Mouse (Mus musculus): Measurements from ENCODE around the gene Rasal2.
A peak's percentile ranks its signal among the peaks of the same experiment; 100 is the strongest.

Gene Rasal2

GRCm38 (mm10) chr1:157439973-157440641 lies 27.7 kb upstream of the Rasal2 start:
- DNase-seq (ENCODE audit: low spot score): no peak

- no peak for DNase-seq (ENCODE audit: low spot score)
Observed at GRCm38 (mm10) chr1:157439101-157439500, 26.7 kb upstream of the Rasal2 start.

DNA sequence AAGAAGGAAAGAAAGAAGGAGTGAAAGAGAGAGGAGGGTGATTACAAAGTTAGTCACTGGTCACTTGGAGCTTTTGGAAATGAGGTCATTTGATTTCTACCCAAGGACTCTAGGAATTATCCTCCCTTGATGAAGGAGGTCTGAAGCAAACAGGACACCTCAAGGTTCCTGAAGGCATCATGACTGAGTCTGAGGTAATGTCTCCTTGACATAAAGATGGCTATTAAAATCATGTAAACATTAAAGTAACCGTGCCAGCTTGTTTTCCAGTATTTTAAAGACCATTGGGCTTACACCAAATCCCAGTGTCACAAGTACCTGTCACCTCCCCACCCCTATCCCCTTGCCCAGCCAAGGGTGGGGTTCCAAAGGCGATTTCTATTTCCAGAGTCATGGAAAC lies 25.9 kb upstream of the Rasal2 start:
- DNase-seq (ENCODE audit: low spot score): no peak

- no peak for DNase-seq (ENCODE audit: low spot score)
Observed at GRCm38 (mm10) chr1:157435926-157436325, 23.5 kb upstream of the Rasal2 start.

GRCm38 (mm10) chr1:157434404-157434803 lies 22.0 kb upstream of the Rasal2 start:
- DNase-seq (ENCODE audit: low spot score): no peak

GRCm38 (mm10) chr1:157433316-157433715 lies 20.9 kb upstream of the Rasal2 start:
- no peak for DNase-seq (ENCODE audit: low spot score)

DNA sequence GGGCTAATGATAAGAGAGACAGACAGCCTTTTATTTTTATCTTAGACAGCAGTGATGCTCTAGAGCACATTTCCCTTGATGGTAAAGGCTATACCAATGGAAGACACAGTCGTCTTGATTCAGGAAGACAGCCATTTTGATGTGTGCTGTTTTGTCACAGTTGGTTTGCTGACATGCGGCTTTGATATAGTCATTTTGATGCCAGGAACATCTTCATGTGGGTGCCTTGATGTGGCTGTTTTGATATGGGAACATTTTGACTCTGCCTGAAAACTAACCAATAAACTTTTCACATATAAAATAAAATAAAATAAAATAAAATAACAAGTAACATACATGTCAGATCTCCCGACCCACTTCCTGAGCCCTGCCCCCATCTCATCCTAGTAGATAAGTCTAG lies 16.0 kb upstream of the Rasal2 start:
- no peak for DNase-seq (ENCODE audit: low spot score)

- DNase-seq (ENCODE audit: low spot score): no peak
Observed at GRCm38 (mm10) chr1:157427604-157428003, 15.2 kb upstream of the Rasal2 start.

- no peak for DNase-seq (ENCODE audit: low spot score)
Observed at GRCm38 (mm10) chr1:157426933-157427332, 14.5 kb upstream of the Rasal2 start.

GRCm38 (mm10) chr1:157425741-157426427 lies 13.5 kb upstream of the Rasal2 start:
- DNase-seq (ENCODE audit: low spot score): no peak

- DNase-seq (ENCODE audit: low spot score): no peak
Observed at GRCm38 (mm10) chr1:157417861-157418260, 5.5 kb upstream of the Rasal2 start.

DNA sequence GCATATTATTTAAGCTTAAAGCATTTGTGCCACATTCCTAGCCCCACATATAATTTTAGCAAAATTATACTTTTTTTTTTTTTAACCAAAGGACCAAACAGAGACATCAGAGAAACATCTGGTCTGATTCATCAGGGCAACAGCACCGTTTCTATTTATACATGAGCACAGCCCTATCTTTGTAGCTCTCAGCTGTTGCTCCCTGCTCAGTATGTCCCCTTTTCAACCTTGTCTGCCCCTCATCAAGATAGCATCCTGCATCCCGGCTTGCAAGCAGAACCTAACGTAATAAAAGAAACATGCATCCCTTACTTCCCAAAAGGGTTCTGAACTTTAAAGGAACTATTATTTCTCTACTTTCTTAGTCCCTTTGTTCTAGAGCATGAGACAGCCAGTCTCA lies 5.0 kb upstream of the Rasal2 start:
- no peak for DNase-seq (ENCODE audit: low spot score)

DNA sequence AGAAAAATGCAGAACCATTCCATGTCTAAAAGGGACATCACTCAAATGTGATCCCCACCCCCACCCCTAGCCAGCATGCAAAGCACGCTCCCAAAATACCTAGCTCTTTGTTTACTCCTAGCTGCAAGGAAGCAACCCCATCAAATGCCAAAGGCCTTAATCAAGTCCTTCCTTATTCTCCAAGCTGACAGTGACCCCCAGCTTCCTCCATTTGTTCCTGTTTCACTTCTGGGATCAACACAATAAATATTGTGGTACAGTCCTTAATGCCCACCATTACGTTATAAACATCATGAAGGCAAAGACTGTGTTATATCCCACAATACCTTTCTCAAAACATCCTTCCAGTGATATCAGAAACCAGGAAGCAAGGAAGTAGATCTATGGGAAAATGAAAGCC lies 4.2 kb upstream of the Rasal2 start:
- no peak for DNase-seq (ENCODE audit: low spot score)

DNA sequence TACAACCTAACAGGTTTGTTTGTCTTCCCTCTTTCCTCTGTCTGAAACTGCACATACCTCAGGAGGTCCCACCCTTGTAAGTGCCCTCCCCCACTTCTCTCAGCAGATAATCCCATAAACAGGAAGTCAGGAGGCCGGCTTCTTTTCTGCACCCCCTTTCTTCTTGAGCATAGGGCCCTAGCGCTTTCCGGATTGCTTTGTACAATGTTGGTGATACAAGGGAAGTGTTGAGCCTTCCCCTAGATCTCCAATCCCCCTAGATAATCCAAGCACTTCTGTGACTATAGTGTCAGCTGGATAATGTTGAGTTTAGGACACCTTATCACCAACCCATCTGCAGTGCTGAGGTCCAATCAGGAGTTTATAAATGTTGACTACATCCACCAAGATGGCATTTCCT lies 3.4 kb upstream of the Rasal2 start:
- DNase-seq (ENCODE audit: low spot score): no peak

DNA sequence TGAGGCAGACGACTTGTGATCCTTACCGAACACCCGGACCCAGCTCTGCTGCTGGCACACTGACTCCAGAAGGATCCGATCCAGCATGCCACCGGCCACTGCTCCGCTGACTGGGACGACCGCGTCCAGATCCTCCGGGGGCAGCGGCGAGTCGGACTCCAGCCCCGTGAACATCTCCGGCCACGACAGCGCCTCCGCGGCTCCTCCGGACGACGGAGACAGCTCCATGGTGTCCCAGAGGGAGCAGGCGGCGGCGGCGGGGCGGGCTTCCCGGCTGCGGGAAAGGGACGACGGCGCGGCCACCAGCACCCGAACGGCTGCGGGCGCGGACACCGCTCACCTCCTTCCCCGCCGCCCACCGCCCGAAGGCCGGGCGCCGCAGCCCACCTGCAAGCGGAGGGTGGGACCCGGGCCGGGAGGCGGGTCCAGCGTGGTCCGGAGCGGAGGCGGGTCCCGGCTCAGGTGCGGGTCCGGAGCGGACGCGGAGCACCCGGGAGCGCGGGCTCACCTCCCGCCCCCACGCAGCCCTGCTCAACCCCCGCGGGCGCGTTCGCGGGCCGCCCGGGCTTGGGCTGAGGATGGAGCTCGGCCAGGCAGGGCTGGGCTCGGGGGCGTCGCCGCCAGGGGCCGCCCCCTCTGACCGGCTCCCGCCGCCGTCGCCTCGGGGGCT lies 549 bp downstream of the Rasal2 start:
- peak; percentile 24 for DNase-seq (ENCODE audit: low spot score)

DNA sequence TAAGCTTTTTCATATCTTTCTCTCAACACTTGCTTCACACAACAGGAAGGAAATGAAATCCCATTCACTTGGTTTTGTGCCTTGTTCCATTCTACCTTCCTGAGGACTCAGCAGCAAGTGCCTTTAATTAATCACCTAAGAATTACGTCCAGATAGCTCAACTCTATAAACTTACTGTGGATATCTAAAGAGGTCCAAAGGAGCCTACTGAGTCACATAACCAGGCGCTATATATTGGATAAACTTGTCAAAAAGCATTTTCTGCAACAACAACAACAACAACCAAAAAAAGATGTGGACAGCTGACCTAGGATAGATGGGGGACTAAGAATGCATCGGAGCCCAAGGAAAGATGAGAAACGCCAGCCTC lies 1.1 kb downstream of the Rasal2 start:
- DNase-seq (ENCODE audit: low spot score): no peak

GRCm38 (mm10) chr1:157410937-157411336 lies 1.5 kb downstream of the Rasal2 start:
- no peak for DNase-seq (ENCODE audit: low spot score)

GRCm38 (mm10) chr1:157409648-157410047 lies 2.7 kb downstream of the Rasal2 start:
- DNase-seq (ENCODE audit: low spot score): no peak

DNA sequence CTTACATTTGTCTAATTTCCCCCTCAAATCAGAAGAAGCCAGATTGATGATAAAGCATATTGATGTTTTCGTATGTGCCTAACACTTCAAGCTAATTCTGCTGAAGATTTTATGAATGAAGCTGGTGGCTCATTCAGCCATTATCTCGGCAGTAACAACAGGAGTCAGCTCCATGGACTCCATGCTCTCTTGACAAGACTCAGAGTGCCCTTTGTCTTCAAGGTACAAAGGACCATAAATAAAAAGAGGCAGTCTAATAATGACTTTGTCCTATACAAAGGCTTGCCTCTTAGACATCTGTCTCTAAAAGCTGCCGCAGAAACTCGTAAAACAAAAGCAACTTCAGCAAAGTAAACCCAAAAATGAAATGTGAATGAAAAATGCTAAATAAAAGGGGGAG lies 24.4 kb downstream of the Rasal2 start:
- no peak for DNase-seq (ENCODE audit: low spot score)

DNA sequence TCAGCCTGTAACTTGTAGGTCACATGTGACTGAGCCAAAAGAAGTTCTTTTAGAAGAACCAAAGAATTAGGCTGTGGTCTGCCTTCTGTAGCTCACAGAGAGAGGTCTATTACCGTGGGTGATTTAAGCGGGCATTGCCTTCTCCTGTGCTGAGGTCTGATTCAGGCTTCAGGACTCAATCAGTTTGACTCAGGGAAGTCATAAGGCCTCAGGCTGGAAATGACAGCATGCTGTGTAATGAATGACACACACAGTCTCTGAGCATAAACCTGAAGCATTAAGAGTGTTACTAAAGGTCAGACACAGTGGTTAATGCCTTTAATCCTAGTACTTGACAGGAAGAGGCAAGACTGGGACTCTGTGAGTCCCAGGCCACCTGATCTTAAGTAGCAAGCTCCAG lies 31.7 kb downstream of the Rasal2 start:
- no peak for DNase-seq (ENCODE audit: low spot score)

GRCm38 (mm10) chr1:157370397-157370796 lies 42.0 kb downstream of the Rasal2 start:
- DNase-seq (ENCODE audit: low spot score): no peak

DNA sequence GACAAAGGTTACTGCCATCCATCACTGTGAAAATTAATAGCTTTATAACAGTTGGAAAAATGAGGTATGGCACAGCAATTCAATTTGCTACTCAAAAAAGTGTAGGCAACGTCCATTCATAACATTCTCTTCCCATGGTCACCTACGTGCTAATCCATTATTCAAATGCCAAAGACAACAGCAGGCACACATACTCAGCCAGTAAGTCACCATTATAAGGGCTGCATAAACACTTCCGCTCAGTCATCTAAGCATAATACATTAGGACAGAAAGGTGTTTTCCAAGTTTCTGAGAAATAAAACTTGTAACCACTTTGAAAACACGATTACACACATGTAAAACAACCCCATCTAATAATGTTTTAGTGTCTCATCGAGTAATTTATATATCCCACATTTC lies 44.1 kb downstream of the Rasal2 start:
- no peak for DNase-seq (ENCODE audit: low spot score)

GRCm38 (mm10) chr1:157346661-157347060 lies 65.7 kb downstream of the Rasal2 start:
- DNase-seq (ENCODE audit: low spot score): no peak

Data from urinary bladder, postnatal 10 days (tissue).